Mouse (Mus musculus): Measurements from ENCODE around the gene Ms4a18.
"Not testable (repeated sequence)": the region's sequence is repeated elsewhere in the genome, so short reads cannot be mapped to it uniquely, and the experiment has no call there.

Gene Ms4a18

GRCm38 (mm10) chr19:11017891-11018290 lies at the start of gene Ms4a18:
Ms4a18 (minus strand) TSS chr19:11018031.
- DNase-seq (ENCODE audit: low spot score in 2 of 2): no peak

GRCm38 (mm10) chr19:11065202-11065875 lies 47.5 kb upstream of the Ms4a18 start:
- no peak for DNase-seq (ENCODE audit: low spot score in 2 of 2)

GRCm38 (mm10) chr19:11060900-11061299 lies 43.1 kb upstream of the Ms4a18 start:
- no peak for DNase-seq (ENCODE audit: low spot score in 2 of 2)

GRCm38 (mm10) chr19:11059967-11060366 lies 42.1 kb upstream of the Ms4a18 start:
- no peak for DNase-seq (ENCODE audit: low spot score in 2 of 2)

- DNase-seq (ENCODE audit: low spot score in 2 of 2): not testable (repeated sequence)
These were observed 37.9 kb upstream of the Ms4a18 start for GRCm38 (mm10) chr19:11055700-11056099.

- no peak for DNase-seq (ENCODE audit: low spot score in 2 of 2)
These were observed 35.4 kb upstream of the Ms4a18 start for GRCm38 (mm10) chr19:11053277-11053676.

- no peak for DNase-seq (ENCODE audit: low spot score in 2 of 2)
These were observed 35.0 kb upstream of the Ms4a18 start for GRCm38 (mm10) chr19:11052877-11053276.

GRCm38 (mm10) chr19:11050286-11050685 lies 32.5 kb upstream of the Ms4a18 start:
- no peak for DNase-seq (ENCODE audit: low spot score in 2 of 2)

- no peak for DNase-seq (ENCODE audit: low spot score in 2 of 2)
These were observed 31.6 kb upstream of the Ms4a18 start for GRCm38 (mm10) chr19:11049426-11049825.

GRCm38 (mm10) chr19:11048503-11048902 lies 30.7 kb upstream of the Ms4a18 start:
- DNase-seq (ENCODE audit: low spot score in 2 of 2): no peak

- no peak for DNase-seq (ENCODE audit: low spot score in 2 of 2)
These were observed 30.2 kb upstream of the Ms4a18 start for GRCm38 (mm10) chr19:11048009-11048408.

- DNase-seq (ENCODE audit: low spot score in 2 of 2): peak in 1 of 2 experiments; percentile 1
These were observed 27.3 kb upstream of the Ms4a18 start for GRCm38 (mm10) chr19:11044996-11045711.

- DNase-seq (ENCODE audit: low spot score in 2 of 2): no peak
These were observed 26.8 kb upstream of the Ms4a18 start for GRCm38 (mm10) chr19:11044671-11044995.

GRCm38 (mm10) chr19:11037570-11037969 lies 19.7 kb upstream of the Ms4a18 start:
- no peak for DNase-seq (ENCODE audit: low spot score in 2 of 2)

- no peak for DNase-seq (ENCODE audit: low spot score in 2 of 2)
These were observed 4.6 kb upstream of the Ms4a18 start for GRCm38 (mm10) chr19:11022382-11022781.

- no peak for DNase-seq (ENCODE audit: low spot score in 2 of 2)
These were observed 580 bp downstream of the Ms4a18 start for GRCm38 (mm10) chr19:11017251-11017650.

- DNase-seq (ENCODE audit: low spot score in 2 of 2): no peak
These were observed 1.8 kb downstream of the Ms4a18 start for GRCm38 (mm10) chr19:11015998-11016397.

- no peak for DNase-seq (ENCODE audit: low spot score in 2 of 2)
These were observed 2.4 kb downstream of the Ms4a18 start for GRCm38 (mm10) chr19:11015468-11015867.

GRCm38 (mm10) chr19:10993150-10993549 lies 24.7 kb downstream of the Ms4a18 start, which contains the start of gene Ms4a15:
Ms4a15 (minus strand) TSS chr19:10993250.
- DNase-seq (ENCODE audit: low spot score in 2 of 2): no peak

GRCm38 (mm10) chr19:10991911-10992310 lies 25.9 kb downstream of the Ms4a18 start:
- no peak for DNase-seq (ENCODE audit: low spot score in 2 of 2)

- no peak for DNase-seq (ENCODE audit: low spot score in 2 of 2)
These were observed 27.1 kb downstream of the Ms4a18 start for GRCm38 (mm10) chr19:10990751-10991150.

- no peak for DNase-seq (ENCODE audit: low spot score in 2 of 2)
These were observed 29.3 kb downstream of the Ms4a18 start for GRCm38 (mm10) chr19:10988563-10988962.

GRCm38 (mm10) chr19:10985889-10986288 lies 31.9 kb downstream of the Ms4a18 start:
- no peak for DNase-seq (ENCODE audit: low spot score in 2 of 2)
